Mouse (Mus musculus) testis, adult 2 months (tissue): ENCODE data around the gene Il3.

ENCODE experiments used
- CTCF ChIP-seq: fragments of 200-500 bp; IDR thresholded peaks from 2 replicates; pipeline ENCODE4 v1.5.1; 2012; ENCODE audit warnings: low read depth, mild to moderate bottlenecking, inconsistent platforms, low read length, moderate library complexity; ENCODE audit not compliant: control insufficient read depth, insufficient read depth, insufficient replicate concordance
- POLR2A ChIP-seq: fragments of 200-500 bp; IDR thresholded peaks from 2 replicates; pipeline ENCODE4 v1.6.1; 2012; ENCODE audit warnings: low read depth, mild to moderate bottlenecking, inconsistent platforms, low read length, moderate library complexity; ENCODE audit not compliant: control insufficient read depth

GRCm38 (mm10) chr11:54313391-54314360 lies 46.6 kb upstream of the Il3 start:
- TF ChIP-seq CTCF = no peak
- TF ChIP-seq POLR2A = no peak
